Mouse (Mus musculus) limb, embryonic 14.5 days (tissue): ENCODE results near the gene Gcnt2. TPM values are rescaled to one million over a fixed set of nuclear protein-coding genes. Genes with fewer than 3 reads are reported as not detected.
"Not testable (repeated sequence)": the region's sequence is repeated elsewhere in the genome, so short reads cannot be mapped to it uniquely, and the experiment has no call there.

ENCODE experiments used
- ATAC-seq: fragments of 200-750 bp; cut with Nextera tagmentation; 2 replicates; pipeline ENCODE4 v1.8.0; 2017; ENCODE audit warnings: low read depth, moderate number of reproducible peaks, moderate TSS enrichment; ENCODE audit not compliant: low FRiP score
- DNase-seq: peaks from one replicate; pipeline ENCODE4 v3.0.0-alpha.2; 2015; ENCODE audit warnings: low spot score
- H3K27ac ChIP-seq: fragments of 300-500 bp; sonication (generic); replicated peaks from 2 replicates; pipeline ENCODE4 v1.5.1; 2014; ENCODE audit warnings: low read depth, mild to moderate bottlenecking, low read length, moderate library complexity, mixed read lengths
- H3K27me3 ChIP-seq: fragments of 300-500 bp; sonication (generic); 2 replicates; pipeline ENCODE4 v1.6.1; 2014; ENCODE audit warnings: low read length, mixed read lengths; ENCODE audit not compliant: control insufficient read depth, insufficient read depth
- H3K36me3 ChIP-seq: fragments of 300-500 bp; sonication (generic); 2 replicates; pipeline ENCODE4 v1.6.1; 2014; ENCODE audit warnings: mild to moderate bottlenecking, low read length, moderate library complexity, mixed read lengths; ENCODE audit not compliant: control insufficient read depth, insufficient read depth
- H3K4me1 ChIP-seq: fragments of 300-500 bp; sonication (generic); 2 replicates; pipeline ENCODE4 v1.6.1; 2014; ENCODE audit warnings: antibody characterized with exemption, low read length, mixed read lengths; ENCODE audit not compliant: control insufficient read depth, insufficient read depth
- H3K4me2 ChIP-seq: fragments of 300-500 bp; sonication (generic); replicated peaks from 2 replicates; pipeline ENCODE4 v1.6.1; 2014; ENCODE audit warnings: low read depth, mild to moderate bottlenecking, low read length, moderate library complexity; ENCODE audit not compliant: severe bottlenecking
- H3K4me3 ChIP-seq: fragments of 300-500 bp; sonication (generic); replicated peaks from 2 replicates; pipeline ENCODE4 v1.5.1; 2014; ENCODE audit warnings: low read length
- H3K9ac ChIP-seq: fragments of 300-500 bp; sonication (generic); 2 replicates; pipeline ENCODE4 v1.6.1; 2014; ENCODE audit warnings: mild to moderate bottlenecking, low read depth, low read length, moderate library complexity; ENCODE audit not compliant: severe bottlenecking
- H3K9me3 ChIP-seq: fragments of 300-500 bp; sonication (generic); 2 replicates; pipeline ENCODE4 v1.6.1; 2016; ENCODE audit warnings: low read length; ENCODE audit not compliant: control insufficient read depth
- POLR2A ChIP-seq: fragments of 200-500 bp; IDR thresholded peaks from 2 replicates; pipeline ENCODE4 v1.8.0; 2012; ENCODE audit warnings: inconsistent platforms, mild to moderate bottlenecking, moderate library complexity, borderline replicate concordance; ENCODE audit not compliant: insufficient read depth, insufficient read length; ENCODE audit errors: extremely low read depth
- WGBS: fragments of 180-500 bp; shearing (Covaris S2); extraction: QIAGEN DNeasy Blood & Tissue Kit; methylation state at CpG from one replicate; pipeline ENCODE4 v1.1.7; 2014; 5-methylcytosine and 5-hydroxymethylcytosine counted together
- polyA plus RNA-seq, 2 experiments: library from polyadenylated mRNA; depleted of rRNA in 1 of 2; stranded (reverse) in 1 of 2; unstranded in 1 of 2; fragments of >200 nt; fragmentation: Nextera tagmentation in 1 of 2; extraction: Ambion mirVana in 1 of 2; gene quantifications; 2 replicates each; pipeline versions ENCODE4 v1.2.1 to v1.2.3; 2012 to 2014

The Gcnt2 gene
- polyA plus RNA-seq, 2 experiments, result 1.7 to 2.5 TPM

GRCm38 (mm10) chr13:40883903-40884302 is 24.3 kb downstream of the Gcnt2 start:
- TF ChIP-seq POLR2A, result no peak
- DNase-seq, result no peak
- Histone ChIP-seq H3K27ac (no peak overlapping the region), H3K4me3 (no peak overlapping the region), H3K9me3 (no peaks in the 10 kb centered on the region), H3K4me1 (peaks cover 6% of the 10 kb centered on the region; the same call in 1 of the 2 replicates), H3K27me3 (no peaks in the 10 kb centered on the region; the same call in 1 of the 2 replicates), H3K4me2 (no peak overlapping the region), H3K36me3 (no peaks in the 10 kb centered on the region), H3K9ac (no peak overlapping the region)
- 76% methylated on average over 9 of the region's 9 CpGs for WGBS
- no peak for ATAC-seq

GRCm38 (mm10) chr13:40884878-40885277 is 25.3 kb downstream of the Gcnt2 start:
- Histone ChIP-seq H3K9ac (no peak overlapping the region), H3K4me1 (peaks cover 6% of the 10 kb centered on the region; the same call in 1 of the 2 replicates), H3K4me3 (no peak overlapping the region), H3K9me3 (no peaks in the 10 kb centered on the region), H3K27me3 (no peaks in the 10 kb centered on the region; the same call in 1 of the 2 replicates), H3K36me3 (no peaks in the 10 kb centered on the region), H3K27ac (no peak overlapping the region), H3K4me2 (no peak overlapping the region)
- no peak for TF ChIP-seq POLR2A
- WGBS, result 42% methylated on average over 5 of the region's 5 CpGs
- no peak for DNase-seq
- ATAC-seq, result no peak

- Histone ChIP-seq H3K4me1 (peaks cover 6% of the 10 kb centered on the region; the same call in 1 of the 2 replicates), H3K4me3 (peak overlapping the region; percentile 26), H3K27me3 (no peaks in the 10 kb centered on the region; the same call in 1 of the 2 replicates), H3K4me2 (peak overlapping the region; percentile 62), H3K9me3 (no peaks in the 10 kb centered on the region), H3K27ac (no peak overlapping the region), H3K9ac (peak overlapping the region; percentile 42; the same call in 1 of the 2 replicates), H3K36me3 (no peaks in the 10 kb centered on the region)
- TF ChIP-seq POLR2A, result no peak
- WGBS, result 48% methylated on average over 10 of the region's 10 CpGs
- ATAC-seq (no peak), DNase-seq (no peak)
Observed at GRCm38 (mm10) chr13:40885935-40886642, 26.5 kb downstream of the Gcnt2 start.

GRCm38 (mm10) chr13:40886643-40887381 is 27.3 kb downstream of the Gcnt2 start:
- peak; percentile 51; the same call in 1 of the 2 replicates for TF ChIP-seq POLR2A
- Histone ChIP-seq H3K4me1 (peaks cover 6% of the 10 kb centered on the region; the same call in 1 of the 2 replicates), H3K27me3 (no peaks in the 10 kb centered on the region; the same call in 1 of the 2 replicates), H3K4me3 (peak overlapping the region; percentile 26), H3K4me2 (peak overlapping the region; percentile 62), H3K36me3 (no peaks in the 10 kb centered on the region), H3K9ac (peak overlapping the region; percentile 42), H3K27ac (no peak overlapping the region), H3K9me3 (no peaks in the 10 kb centered on the region)
- ATAC-seq (peak; percentile 57; the same call in 1 of the 2 replicates), DNase-seq (no peak)
- WGBS, result 2% methylated on average over 22 of the region's 22 CpGs

- no peaks in the 10 kb centered on the region for H3K9me3 ChIP-seq
- ATAC-seq (no peak), DNase-seq (no peak)
- WGBS, result 72% methylated on average over 5 of the region's 5 CpGs
- H3K4me3 ChIP-seq, result no peak overlapping the region
- H3K4me1 ChIP-seq, result peaks cover 6% of the 10 kb centered on the region; the same call in 1 of the 2 replicates
- no peaks in the 10 kb centered on the region for H3K27me3 ChIP-seq
- H3K36me3 ChIP-seq, result no peaks in the 10 kb centered on the region
- H3K27ac ChIP-seq, result no peak overlapping the region
- TF ChIP-seq POLR2A, result no peak
- H3K4me2 ChIP-seq, result no peak overlapping the region
- H3K9ac ChIP-seq, result no peak overlapping the region
Observed at GRCm38 (mm10) chr13:40890595-40890994, 31.0 kb downstream of the Gcnt2 start.

- not testable (repeated sequence) for H3K9ac ChIP-seq, H3K4me3 ChIP-seq, H3K9me3 ChIP-seq, H3K4me1 ChIP-seq, H3K27me3 ChIP-seq, H3K4me2 ChIP-seq, H3K27ac ChIP-seq, DNase-seq, H3K36me3 ChIP-seq, ATAC-seq
- 100% methylated on average over 1 of the region's 1 CpGs for WGBS
Observed at GRCm38 (mm10) chr13:40891369-40891768, 31.8 kb downstream of the Gcnt2 start.
